Mouse (Mus musculus) spleen, adult 2 months (tissue): Measurements from ENCODE around the gene P2ry13. TPM values are rescaled to one million over a fixed set of nuclear protein-coding genes. Genes with fewer than 3 reads are reported as not detected.
A peak's percentile ranks its signal among the peaks of the same experiment; 100 is the strongest.

Experiments
- DNase-seq, 2 experiments: peaks; one replicate each; pipeline versions ENCODE4 v3.0.0 to v3.0.0-alpha.2; 2012 to 2021; ENCODE audit warnings: low spot score in 2 of 2, low read depth in 1 of 2
- H3K27ac ChIP-seq: fragments of 200-500 bp; 2 replicates; pipeline ENCODE4 v1.5.1; 2012; ENCODE audit warnings: low read length, inconsistent platforms; ENCODE audit not compliant: insufficient read depth
- H3K27me3 ChIP-seq: fragments of 200-500 bp; 2 replicates; pipeline ENCODE4 v1.6.1; 2012; ENCODE audit warnings: mild to moderate bottlenecking, moderate library complexity, low read length, inconsistent platforms; ENCODE audit not compliant: control insufficient read depth, insufficient read depth
- H3K36me3 ChIP-seq: fragments of 200-500 bp; 2 replicates; pipeline ENCODE4 v1.6.1; 2012; ENCODE audit warnings: mild to moderate bottlenecking, low read length, inconsistent platforms; ENCODE audit not compliant: control insufficient read depth, insufficient read depth
- H3K4me1 ChIP-seq: fragments of 200-500 bp; 2 replicates; pipeline ENCODE4 v1.6.1; 2011; ENCODE audit warnings: inconsistent platforms; ENCODE audit not compliant: control insufficient read depth, insufficient read depth, insufficient read length
- H3K4me3 ChIP-seq: fragments of 200-500 bp; 2 replicates; pipeline ENCODE4 v1.5.1; 2011; ENCODE audit warnings: mild to moderate bottlenecking, inconsistent platforms; ENCODE audit not compliant: insufficient read depth, insufficient read length; ENCODE audit errors: extremely low read depth
- CTCF ChIP-seq: fragments of 200-500 bp; IDR thresholded peaks from 2 replicates; pipeline ENCODE4 v1.5.1; 2011; ENCODE audit warnings: mild to moderate bottlenecking, inconsistent platforms; ENCODE audit not compliant: insufficient read depth, insufficient read length, insufficient replicate concordance; ENCODE audit errors: extremely low read depth
- POLR2A ChIP-seq: fragments of 200-500 bp; IDR thresholded peaks from 2 replicates; pipeline ENCODE4 v1.6.1; 2011; ENCODE audit warnings: low read depth, low read length, inconsistent platforms
- WGBS: fragments of 180-500 bp; shearing (Covaris S2); methylation state at CpG from one replicate; pipeline ENCODE4 v1.1.7; 2018; 5-methylcytosine and 5-hydroxymethylcytosine counted together
- polyA plus RNA-seq: library from polyadenylated mRNA; depleted of rRNA; stranded (reverse); fragments of >200 nt; gene quantifications from 2 replicates; pipeline ENCODE4 v1.2.3, GENCODE M21; 2012

The P2ry13 gene
- polyA plus RNA-seq, 1 experiment = 14.6 TPM

GRCm38 (mm10) chr3:59181134-59181533, 29.5 kb downstream of the P2ry13 start:
- no peak for DNase-seq
- WGBS = 86% methylated on average over 5 of the region's 5 CpGs
- Histone ChIP-seq H3K27me3 (no peaks in the 10 kb centered on the region), H3K36me3 (no peaks in the 10 kb centered on the region), H3K4me1 (no peaks in the 10 kb centered on the region), H3K4me3 (no peak overlapping the region), H3K27ac (no peak overlapping the region)
- TF ChIP-seq CTCF = no peak
- TF ChIP-seq POLR2A = no peak

DNA sequence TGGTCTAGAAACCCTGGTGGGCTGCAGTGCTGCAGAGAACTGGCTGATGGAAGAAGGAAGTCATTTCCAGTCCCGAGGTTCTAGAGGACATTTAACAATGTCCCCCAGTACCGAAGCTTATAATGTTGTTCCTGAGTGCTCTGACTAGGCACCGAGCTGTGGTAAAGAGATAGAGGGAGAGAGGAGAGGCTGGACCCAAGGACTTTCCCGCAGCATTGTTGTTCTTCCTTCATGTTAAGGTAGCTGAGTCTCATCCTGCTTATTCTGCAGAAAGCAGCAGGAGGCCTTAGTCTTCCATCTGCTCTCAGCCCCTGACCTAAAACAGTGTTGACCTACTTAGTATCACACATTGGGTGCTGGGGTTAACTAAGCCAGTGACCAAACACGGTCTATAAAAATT, 33.8 kb downstream of the P2ry13 start:
- WGBS = 79% methylated on average over 5 of the region's 5 CpGs
- no peaks in the 10 kb centered on the region; the same call in 1 of the 2 replicates for H3K4me1 ChIP-seq
- no peaks in the 10 kb centered on the region for H3K36me3 ChIP-seq
- no peaks in the 10 kb centered on the region for H3K27me3 ChIP-seq
- no peak for DNase-seq
- no peak for TF ChIP-seq POLR2A
- no peak for TF ChIP-seq CTCF
- no peak overlapping the region for H3K4me3 ChIP-seq
- H3K27ac ChIP-seq = no peak overlapping the region

GRCm38 (mm10) chr3:59175234-59175633, 35.4 kb downstream of the P2ry13 start:
- Histone ChIP-seq H3K27me3 (no peaks in the 10 kb centered on the region), H3K36me3 (no peaks in the 10 kb centered on the region), H3K4me3 (no peak overlapping the region), H3K4me1 (no peaks in the 10 kb centered on the region; the same call in 1 of the 2 replicates), H3K27ac (no peak overlapping the region)
- peak; percentile 35 to 54 for DNase-seq
- TF ChIP-seq CTCF = peak; percentile 72; the same call in 1 of the 2 replicates
- no peak for TF ChIP-seq POLR2A
- 11% methylated on average over 5 of the region's 5 CpGs for WGBS

- H3K27me3 ChIP-seq = no peaks in the 10 kb centered on the region
- no peaks in the 10 kb centered on the region; the same call in 1 of the 2 replicates for H3K4me1 ChIP-seq
- TF ChIP-seq POLR2A (no peak), CTCF (no peak)
- 28% methylated on average over 6 of the region's 6 CpGs for WGBS
- peak in 1 of 2 experiments; percentile 39 for DNase-seq
- no peak overlapping the region for H3K4me3 ChIP-seq
- H3K36me3 ChIP-seq = no peaks in the 10 kb centered on the region
- H3K27ac ChIP-seq = no peak overlapping the region
These were observed 36.1 kb downstream of the P2ry13 start for GRCm38 (mm10) chr3:59174426-59175154.

GRCm38 (mm10) chr3:59169921-59170627, 40.6 kb downstream of the P2ry13 start:
- H3K36me3 ChIP-seq = no peaks in the 10 kb centered on the region
- no peaks in the 10 kb centered on the region for H3K27me3 ChIP-seq
- 94% methylated on average over 2 of the region's 2 CpGs for WGBS
- TF ChIP-seq CTCF (no peak), POLR2A (no peak)
- H3K4me1 ChIP-seq = no peaks in the 10 kb centered on the region; the same call in 1 of the 2 replicates
- H3K27ac ChIP-seq = no peak overlapping the region
- no peak for DNase-seq
- H3K4me3 ChIP-seq = no peak overlapping the region

DNA sequence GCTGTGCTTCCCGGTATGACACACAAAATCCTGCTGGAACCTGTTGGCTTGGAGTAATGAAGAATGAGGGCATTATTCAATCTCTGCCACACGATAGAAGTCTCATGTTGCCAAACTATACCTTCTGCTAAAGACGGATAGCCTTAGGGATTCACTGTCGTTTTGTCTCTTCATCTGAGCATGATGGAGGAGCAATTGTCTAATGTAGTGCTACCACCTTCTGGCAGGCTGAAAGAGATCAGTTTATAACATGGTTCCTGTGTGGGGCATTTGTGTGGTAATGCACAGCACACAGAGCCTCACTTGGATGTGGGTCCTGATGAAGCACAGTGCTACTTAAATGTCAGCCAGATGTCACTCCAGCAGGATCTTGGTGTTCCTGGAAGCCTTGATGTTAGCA, 41.5 kb downstream of the P2ry13 start:
- Histone ChIP-seq H3K4me1 (no peaks in the 10 kb centered on the region), H3K27me3 (no peaks in the 10 kb centered on the region), H3K36me3 (no peaks in the 10 kb centered on the region), H3K27ac (no peak overlapping the region), H3K4me3 (no peak overlapping the region)
- DNase-seq = no peak
- WGBS = 81% methylated on average over 4 of the region's 4 CpGs
- no peak for TF ChIP-seq POLR2A
- TF ChIP-seq CTCF = no peak
